Mouse (Mus musculus): ENCODE results near the gene Adgre4.

- TF ChIP-seq CTCF (IDR thresholded peaks at IDR 0.05; ENCODE audit: low read depth) (no peak), EP300 (IDR thresholded peaks at IDR 0.05; ENCODE audit: low read depth) (no peak)
Observed at GRCm38 (mm10) chr17:55877184-55877583, 127.4 kb downstream of the Adgre4 start.
